Mouse (Mus musculus) cerebellum, adult 11-12 months (tissue): Measurements from ENCODE around the gene Camk1d.

Experiments
- DNase-seq: peaks from one replicate; pipeline ENCODE4 v3.0.0; 2022

The Camk1d gene

GRCm38 (mm10) chr2:5707871-5708733, 6.2 kb downstream of the Camk1d start:
- no peak for DNase-seq

DNA sequence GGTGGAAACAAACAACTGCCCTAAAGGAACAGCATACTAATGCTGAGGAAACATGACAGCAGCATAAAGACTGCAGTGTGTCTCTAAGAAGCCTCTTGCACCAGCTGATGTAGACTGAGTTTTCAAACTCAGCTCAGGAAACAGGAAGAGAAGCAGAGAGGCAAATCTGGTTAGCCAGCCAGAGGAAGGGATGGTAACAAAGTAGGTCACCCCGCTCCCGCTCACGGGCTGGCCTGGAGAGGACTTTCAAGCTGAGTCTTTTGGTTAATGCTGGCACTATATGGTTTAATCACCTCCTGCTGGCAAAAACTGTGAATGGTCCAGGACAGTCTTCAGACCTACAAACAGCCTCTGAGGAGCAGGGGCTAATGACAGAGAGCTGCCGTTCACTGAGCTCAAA, 7.7 kb downstream of the Camk1d start:
- DNase-seq: peak; percentile 59

GRCm38 (mm10) chr2:5702370-5702769, 11.9 kb downstream of the Camk1d start:
- DNase-seq: no peak

- DNase-seq: no peak
Measured at GRCm38 (mm10) chr2:5700931-5701330, 13.4 kb downstream of the Camk1d start.

GRCm38 (mm10) chr2:5698451-5698850, 15.9 kb downstream of the Camk1d start:
- DNase-seq: no peak

- DNase-seq: no peak
Measured at GRCm38 (mm10) chr2:5694094-5694493, 20.2 kb downstream of the Camk1d start.

GRCm38 (mm10) chr2:5691729-5692128, 22.6 kb downstream of the Camk1d start:
- DNase-seq: no peak

- no peak for DNase-seq
Measured at GRCm38 (mm10) chr2:5683366-5683765, 30.9 kb downstream of the Camk1d start.

GRCm38 (mm10) chr2:5681909-5682308, 32.4 kb downstream of the Camk1d start:
- DNase-seq: no peak

- DNase-seq: no peak
Measured at GRCm38 (mm10) chr2:5681302-5681701, 33.0 kb downstream of the Camk1d start.

GRCm38 (mm10) chr2:5679055-5679454, 35.3 kb downstream of the Camk1d start:
- DNase-seq: no peak

DNA sequence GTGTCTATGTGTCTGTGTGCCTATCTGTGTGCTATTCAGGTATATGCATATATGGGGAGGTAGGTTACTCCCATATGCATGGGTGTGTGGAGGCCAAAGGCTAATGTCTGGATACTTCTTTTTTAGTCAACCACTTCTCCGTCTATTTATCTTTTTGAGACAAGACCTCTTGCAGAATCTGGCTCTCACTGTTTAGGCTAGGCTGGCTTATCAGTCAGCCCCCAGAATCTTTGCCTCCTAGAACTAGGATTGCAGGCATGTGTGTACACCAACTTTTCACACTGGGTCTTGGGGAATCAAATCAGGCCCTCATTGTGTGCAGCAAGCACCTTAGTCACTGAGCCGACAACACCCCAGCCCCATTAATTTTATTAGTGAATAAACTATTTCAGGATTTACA, 36.8 kb downstream of the Camk1d start:
- DNase-seq: no peak

DNA sequence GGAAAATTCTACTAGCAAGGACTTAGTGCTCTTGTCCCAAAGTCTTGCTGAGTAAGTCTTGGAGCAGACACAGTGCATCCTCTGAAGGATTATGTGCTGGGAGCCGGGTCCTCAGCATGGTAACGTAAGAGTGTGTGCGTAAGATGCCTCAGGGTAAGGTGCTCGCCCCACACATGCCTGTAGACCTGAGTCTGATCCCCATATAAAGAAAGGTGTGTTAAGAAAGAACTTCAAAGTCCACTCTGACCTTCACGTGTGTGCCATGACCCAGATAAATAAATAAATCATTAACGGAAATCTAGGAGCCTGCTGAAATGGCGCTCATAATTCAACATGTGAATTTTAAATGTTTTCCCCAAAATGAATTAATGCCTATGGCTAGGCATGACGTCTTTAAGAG, 37.5 kb downstream of the Camk1d start:
- DNase-seq: no peak

- DNase-seq: no peak
Measured at GRCm38 (mm10) chr2:5676143-5676483, 38.2 kb downstream of the Camk1d start.

DNA sequence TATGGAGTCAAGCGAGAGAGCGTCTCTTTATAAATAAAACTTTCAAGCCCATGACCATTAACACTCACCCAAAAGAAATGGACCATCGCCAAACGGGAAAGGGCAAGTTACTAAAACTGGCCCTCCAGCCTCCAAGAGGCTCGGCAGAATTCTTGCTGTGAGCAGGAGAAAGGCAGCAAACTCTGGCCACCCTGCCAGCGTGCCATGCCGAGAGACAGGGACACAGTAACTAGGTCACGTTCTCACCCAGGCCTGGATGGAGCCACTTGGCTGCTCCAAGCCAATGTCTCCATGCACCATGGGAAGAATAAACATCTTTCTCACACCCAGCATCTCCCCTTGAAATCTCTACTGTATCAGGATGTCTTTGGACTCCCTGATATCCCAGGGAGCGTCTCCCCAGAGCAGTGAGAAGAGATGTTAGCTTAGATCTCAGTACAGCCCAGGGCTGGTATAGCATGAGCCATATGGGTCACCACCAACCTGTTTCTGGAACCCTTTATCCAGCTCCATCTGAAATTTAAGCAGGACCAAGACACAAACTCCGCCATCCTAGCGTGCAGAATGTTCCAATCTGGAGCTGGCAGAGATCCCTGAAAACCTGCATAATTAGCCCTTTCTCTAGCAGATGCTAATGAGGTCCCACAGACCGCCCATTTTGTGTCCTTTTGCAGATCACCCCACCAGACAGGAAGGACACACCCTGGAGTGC, 38.7 kb downstream of the Camk1d start:
- peak; percentile 82 for DNase-seq

DNA sequence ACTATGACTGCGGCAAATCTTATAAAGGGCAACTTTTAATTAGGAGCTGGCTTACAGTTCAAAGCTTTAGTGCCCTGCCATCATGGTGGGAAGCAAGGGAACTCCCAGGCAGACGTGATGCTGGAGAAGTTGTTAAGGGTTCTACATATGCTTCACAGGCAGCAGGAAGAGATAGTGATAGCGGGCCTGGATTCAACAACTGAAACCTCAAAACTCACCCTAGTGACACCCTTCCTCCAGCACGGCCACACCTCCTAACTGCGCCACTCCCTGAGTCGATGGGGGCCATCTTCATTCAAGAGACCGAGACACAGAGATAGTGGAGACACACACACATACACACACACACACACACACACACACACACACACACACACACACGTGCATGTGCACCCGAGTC, 39.8 kb downstream of the Camk1d start:
- DNase-seq: no peak

- no peak for DNase-seq
Measured at GRCm38 (mm10) chr2:5673816-5674215, 40.5 kb downstream of the Camk1d start.

DNA sequence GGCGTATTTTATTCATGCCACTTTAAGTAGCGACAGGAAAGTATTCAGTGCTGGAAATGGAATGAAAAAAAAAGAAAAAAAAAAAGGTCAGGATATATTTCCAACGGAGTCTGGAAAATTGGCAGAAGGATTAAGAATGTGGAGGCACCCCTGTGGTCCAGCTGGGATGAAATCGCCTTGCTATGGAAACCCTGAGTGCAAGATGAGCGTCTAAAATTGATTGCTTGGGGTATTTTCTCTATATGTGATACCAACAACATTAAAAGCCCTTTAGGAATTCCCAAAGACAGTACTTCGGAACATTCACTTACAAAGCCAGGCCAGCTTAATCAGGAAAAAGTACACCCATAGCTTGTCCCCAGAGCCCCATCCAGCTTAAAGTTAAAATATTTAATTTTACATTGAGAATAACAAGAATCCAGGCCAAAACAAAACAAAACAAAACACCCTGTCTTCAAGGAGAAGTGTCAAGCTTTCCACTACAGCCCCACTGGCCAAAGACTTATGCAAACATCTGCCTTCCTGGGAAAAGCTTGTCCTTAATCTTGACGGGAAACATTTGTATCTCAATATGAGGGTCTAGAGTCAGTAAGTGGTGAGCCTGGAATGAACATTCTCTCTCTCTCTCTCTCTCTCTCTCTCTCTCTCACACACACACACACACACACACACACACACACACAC, 41.3 kb downstream of the Camk1d start:
- no peak for DNase-seq

DNA sequence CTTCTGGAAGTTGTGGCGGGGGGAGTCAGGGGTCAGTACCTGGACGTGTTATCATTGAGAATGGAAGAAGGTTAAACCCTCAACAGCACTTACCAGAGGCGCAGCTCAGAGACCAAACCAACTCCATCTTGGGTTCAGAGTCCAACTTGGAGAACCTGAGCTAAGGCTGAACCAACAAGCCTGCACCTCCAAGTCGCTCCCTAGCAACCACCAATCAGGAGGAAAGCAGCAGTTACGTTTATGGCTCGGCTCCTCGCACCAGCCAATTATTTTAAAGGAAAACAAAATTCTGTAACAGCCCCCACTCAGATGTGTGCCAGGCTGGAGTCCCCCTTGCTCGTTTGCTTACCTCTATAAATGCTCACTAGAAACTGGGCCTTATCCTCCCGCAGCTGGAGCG, 44.2 kb downstream of the Camk1d start:
- no peak for DNase-seq

DNA sequence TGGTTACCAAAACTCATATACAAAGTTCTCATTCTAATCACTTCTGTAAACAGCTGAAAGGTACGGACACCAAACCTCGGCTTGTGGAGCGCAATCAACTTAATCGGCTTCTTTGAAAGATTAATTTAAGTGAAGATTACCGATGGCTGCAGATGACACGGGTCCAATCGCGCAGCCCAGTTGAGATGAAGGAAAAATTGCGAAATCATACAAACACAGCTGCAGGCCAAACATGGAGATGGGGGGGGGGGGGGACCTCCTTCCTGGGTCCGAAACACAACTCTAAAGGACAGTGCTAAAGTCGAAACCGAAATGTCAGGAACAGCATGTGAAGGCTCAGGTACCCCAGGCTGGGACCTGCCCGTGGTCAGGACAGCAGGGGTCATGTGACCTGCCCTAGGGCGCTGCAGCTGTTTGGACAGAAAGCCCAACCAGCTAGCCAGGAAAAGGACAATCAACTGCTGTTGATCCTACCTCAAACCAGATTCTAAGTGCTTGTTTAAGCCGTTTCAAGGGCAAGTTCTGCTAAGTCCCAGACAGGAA, 44.7 kb downstream of the Camk1d start:
- DNase-seq: no peak

- no peak for DNase-seq
Measured at GRCm38 (mm10) chr2:5668940-5669339, 45.4 kb downstream of the Camk1d start.

DNA sequence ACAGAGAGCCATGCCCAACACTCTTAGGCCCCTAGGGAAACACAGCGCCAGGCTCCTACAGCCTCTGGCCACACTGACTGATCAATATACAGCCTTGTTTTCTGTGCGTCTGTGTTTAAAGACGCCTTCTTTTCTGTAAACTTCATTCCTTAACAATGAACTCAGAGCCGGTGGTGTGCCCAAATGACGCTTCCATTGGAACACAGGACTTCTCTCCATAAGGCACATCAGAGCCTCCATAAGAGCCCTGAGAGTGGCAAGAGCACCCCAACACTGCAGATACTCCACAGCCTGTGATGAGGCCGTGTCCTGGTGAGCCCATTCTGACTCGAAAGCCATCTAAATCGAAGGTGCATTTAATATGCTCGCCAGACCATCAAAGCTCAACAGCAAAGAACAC, 50.8 kb downstream of the Camk1d start:
- DNase-seq: no peak

DNA sequence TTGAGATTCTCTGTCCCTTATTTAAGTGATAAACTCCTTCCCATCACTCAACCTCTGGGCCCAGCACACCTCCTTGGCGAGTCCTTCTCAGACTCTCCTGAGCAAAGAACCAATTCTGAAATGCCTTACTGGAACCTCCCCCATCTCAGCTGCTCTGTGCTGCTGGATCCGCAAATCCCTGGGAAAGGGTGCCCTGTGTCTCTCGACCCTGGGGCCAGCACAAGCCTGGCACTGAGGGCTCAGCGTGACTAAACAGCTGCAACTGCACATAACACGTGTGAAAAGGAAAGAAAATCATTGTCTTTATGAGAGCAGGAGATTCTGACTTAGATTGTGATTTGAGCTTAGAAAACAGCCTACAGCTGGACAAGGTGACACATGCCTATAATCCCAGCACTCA, 52.4 kb downstream of the Camk1d start:
- no peak for DNase-seq

GRCm38 (mm10) chr2:5658000-5658399, 56.3 kb downstream of the Camk1d start:
- DNase-seq: no peak
